Mouse (Mus musculus) telencephalon, adult 2 months (tissue): ENCODE data around the gene Ifit3b.
A peak's percentile ranks its signal among the peaks of the same experiment; 100 is the strongest.
"Not testable (repeated sequence)": the region's sequence is repeated elsewhere in the genome, so short reads cannot be mapped to it uniquely, and the experiment has no call there.

Source experiments
- DNase-seq: peaks from one replicate; pipeline ENCODE4 v3.0.0-alpha.2; 2011; ENCODE audit warnings: low read depth, low spot score

Gene Ifit3b

GRCm38 (mm10) chr19:34610118-34610517 is 2.3 kb downstream of the Ifit3b start:
- not testable (repeated sequence) for DNase-seq

GRCm38 (mm10) chr19:34612243-34613001 is 4.7 kb downstream of the Ifit3b start:
- not testable (repeated sequence) for DNase-seq

- DNase-seq: no peak
These were observed 13.1 kb downstream of the Ifit3b start for GRCm38 (mm10) chr19:34620871-34621270.

GRCm38 (mm10) chr19:34623781-34624180 is 16.0 kb downstream of the Ifit3b start:
- DNase-seq: no peak

- DNase-seq: no peak
These were observed 16.9 kb downstream of the Ifit3b start for GRCm38 (mm10) chr19:34624663-34625062.

GRCm38 (mm10) chr19:34627496-34627895 is 19.7 kb downstream of the Ifit3b start:
- no peak for DNase-seq

- DNase-seq: no peak
These were observed 23.7 kb downstream of the Ifit3b start for GRCm38 (mm10) chr19:34631487-34631886.

GRCm38 (mm10) chr19:34633484-34633883 is 25.7 kb downstream of the Ifit3b start:
- no peak for DNase-seq

GRCm38 (mm10) chr19:34636933-34637557 is 29.3 kb downstream of the Ifit3b start:
- DNase-seq: no peak

GRCm38 (mm10) chr19:34640623-34641022 is 32.9 kb downstream of the Ifit3b start, which contains the start of the genes Ifit1bl2 and Ifit1:
TSS of gene Ifit1bl2 (minus strand) at chr19:34640743.
TSS of gene Ifit1 (plus strand) at chr19:34640871.
- DNase-seq: no peak

GRCm38 (mm10) chr19:34642616-34643015 is 34.8 kb downstream of the Ifit3b start:
- DNase-seq: no peak

- not testable (repeated sequence) for DNase-seq
These were observed 39.9 kb downstream of the Ifit3b start for GRCm38 (mm10) chr19:34647630-34648029.

- DNase-seq: no peak
These were observed 42.5 kb downstream of the Ifit3b start for GRCm38 (mm10) chr19:34650276-34650675.

GRCm38 (mm10) chr19:34650997-34651396 is 43.2 kb downstream of the Ifit3b start:
- DNase-seq: no peak

GRCm38 (mm10) chr19:34655227-34655805 is 47.5 kb downstream of the Ifit3b start:
- DNase-seq: no peak

- DNase-seq: no peak
These were observed 48.9 kb downstream of the Ifit3b start for GRCm38 (mm10) chr19:34656511-34657298.

GRCm38 (mm10) chr19:34662067-34662507 is 54.3 kb downstream of the Ifit3b start:
- DNase-seq: peak; percentile 86

- DNase-seq: no peak
These were observed 55.0 kb downstream of the Ifit3b start for GRCm38 (mm10) chr19:34662740-34663139.
